Mouse (Mus musculus): ENCODE data around the gene Tpcn1.

Gene Tpcn1

DNA sequence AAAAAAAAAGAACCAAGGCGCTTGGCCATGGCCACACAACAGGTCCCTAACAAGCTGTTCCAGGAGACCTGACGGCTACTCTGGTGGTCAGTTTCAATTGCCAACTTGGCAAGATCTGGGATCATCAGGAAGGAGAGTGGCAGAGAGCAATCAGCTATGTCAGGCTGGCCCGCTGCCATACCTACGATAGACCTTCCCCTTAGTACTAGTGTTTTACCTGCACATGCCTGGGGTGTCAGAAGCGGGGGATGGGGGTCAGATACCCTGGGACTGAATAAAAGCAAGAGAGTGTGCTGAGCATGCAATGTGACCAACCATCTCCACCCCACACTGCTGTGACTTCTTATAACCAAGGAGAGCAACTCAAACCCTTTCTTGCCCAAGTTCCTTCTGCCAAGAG lies 22.4 kb upstream of the Tpcn1 start:
- DNase-seq (ENCODE audit: low read depth, low spot score), result no peak

DNA sequence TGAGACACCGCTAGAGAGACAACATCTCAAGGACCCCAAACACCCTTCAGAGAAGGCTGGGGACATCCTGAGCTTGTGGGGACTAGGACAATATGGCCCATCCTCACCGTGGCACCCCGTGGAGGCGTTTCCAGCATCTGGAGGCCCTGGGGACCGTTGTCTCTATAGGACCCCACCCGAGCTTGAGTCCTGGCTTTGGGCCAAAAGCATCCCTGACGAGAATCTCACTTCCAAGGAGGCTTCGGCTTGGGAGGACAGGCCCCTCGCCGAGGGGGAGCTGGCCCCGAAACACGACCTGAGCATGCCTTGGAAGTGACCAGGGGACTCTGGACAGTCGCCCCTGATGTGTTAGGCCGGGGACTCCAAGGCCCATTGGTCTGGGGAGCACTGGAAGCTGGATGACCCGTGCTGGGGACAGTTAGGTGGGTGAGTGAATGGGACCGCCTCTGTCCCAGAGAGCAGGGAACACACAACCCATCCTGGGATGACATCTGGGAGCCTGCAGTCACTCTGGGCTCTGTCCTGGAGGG lies 20.8 kb upstream of the Tpcn1 start:
- no peak for DNase-seq (ENCODE audit: low read depth, low spot score)

DNA sequence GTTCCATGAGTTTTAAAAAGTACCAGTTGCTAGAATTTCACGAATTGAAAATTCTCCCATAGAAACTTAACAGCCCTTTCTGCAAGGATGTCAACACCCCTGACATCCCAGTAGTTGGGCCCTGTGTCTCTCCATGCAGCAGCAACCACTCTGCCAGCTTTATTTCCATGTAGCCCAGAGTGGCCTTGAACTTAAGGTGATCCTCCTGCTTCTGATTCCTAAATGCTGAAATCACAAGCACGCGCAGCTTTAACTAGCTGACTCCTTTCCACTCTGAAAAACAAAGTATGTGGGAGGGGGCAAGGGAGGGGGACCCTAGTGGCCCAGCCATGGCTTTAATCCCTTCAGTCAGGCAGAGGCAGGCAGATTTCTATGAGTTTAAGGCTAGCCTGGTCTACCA lies 18.9 kb upstream of the Tpcn1 start:
- no peak for DNase-seq (ENCODE audit: low read depth, low spot score)

DNA sequence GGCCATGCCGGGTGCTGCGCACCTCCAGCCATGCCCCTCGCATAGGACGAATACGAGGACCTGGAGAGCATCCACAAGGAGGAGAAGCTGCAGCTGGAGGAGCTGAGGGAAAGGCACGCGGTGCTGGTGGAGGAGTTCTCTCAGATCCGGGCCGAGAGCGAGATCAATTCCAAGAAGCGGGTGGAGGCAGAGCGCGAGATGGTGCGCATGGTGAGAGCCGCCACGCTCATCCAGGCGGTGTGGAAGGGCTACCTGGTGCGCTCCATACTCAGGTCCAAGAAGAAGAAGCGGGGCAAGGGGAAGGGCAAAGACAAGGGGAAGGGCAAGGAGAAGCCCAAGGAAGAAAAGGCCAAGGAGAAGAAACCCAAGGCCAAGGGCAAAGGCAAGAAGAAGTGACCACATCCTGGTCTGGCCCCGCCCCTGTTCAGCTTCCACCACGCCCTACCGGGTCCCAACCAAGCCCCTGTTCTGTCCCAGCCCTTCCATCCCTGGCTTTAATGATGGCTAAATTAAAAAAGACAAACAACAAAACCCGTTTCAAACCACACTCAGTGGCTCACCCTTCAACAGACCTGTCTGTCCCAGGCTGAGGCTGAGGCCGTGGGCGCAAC lies 18.2 kb upstream of the Tpcn1 start:
- no peak for DNase-seq (ENCODE audit: low read depth, low spot score)

DNA sequence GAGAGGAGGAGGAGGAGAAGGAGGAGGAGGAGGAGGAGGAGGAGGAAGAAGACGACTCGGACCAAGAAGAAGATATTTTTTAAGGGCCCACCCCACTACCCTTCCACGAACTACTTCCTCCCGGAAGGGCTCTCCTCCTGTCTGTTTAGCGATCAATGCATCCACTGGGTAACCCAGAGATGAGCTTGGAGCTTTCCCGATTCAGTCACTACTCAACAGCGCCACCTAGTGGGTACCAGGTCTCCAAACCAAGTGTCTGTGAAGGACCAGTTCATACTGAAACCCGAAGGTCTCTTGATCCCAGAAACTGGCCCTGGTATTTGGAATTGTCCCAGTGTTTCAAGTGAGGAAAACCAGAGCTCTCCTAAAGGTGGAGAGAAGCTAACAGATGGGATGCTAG lies 17.2 kb upstream of the Tpcn1 start:
- DNase-seq (ENCODE audit: low read depth, low spot score), result peak; percentile 96

DNA sequence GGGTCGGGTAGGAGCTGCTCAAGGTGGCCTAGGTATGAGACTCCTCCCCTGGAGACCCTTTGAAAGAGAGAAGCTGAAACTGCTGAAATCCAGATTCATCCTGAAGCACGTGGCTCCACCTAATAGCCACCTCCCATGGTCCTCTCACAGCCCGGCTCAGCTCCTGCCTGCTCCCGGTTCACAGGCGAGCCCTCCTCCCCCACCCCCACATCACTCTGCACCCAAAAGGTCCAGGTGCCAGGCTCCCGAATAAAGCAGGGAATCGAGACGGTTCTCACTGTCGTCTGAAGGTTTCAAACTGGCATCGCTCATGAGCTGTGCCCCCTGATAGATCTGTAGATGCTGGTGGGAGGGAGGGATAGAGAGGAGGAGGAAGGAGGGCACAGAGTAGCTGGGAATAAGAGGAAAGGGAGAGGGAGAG lies 16.8 kb upstream of the Tpcn1 start:
- no peak for DNase-seq (ENCODE audit: low read depth, low spot score)

DNA sequence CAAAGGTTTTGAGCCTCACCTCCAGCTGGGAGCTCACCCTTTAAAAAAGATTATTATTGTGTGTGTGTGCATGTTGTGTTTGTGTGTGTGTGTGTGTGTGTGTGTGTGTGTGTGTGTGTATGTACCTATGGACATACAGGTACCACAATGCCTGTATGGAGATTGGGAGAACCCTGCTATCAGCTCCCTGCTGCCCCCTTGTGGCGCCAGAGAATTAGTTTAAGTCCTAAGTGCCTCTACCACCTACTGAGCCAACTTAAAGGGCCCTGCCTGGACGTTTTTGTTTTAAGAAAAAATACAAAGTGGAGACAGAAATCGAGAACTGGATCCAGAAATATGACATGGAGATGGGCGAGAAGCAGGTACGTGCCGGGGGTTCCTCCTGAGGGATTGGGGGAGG lies 16.4 kb upstream of the Tpcn1 start:
- peak; percentile 88 for DNase-seq (ENCODE audit: low read depth, low spot score)

DNA sequence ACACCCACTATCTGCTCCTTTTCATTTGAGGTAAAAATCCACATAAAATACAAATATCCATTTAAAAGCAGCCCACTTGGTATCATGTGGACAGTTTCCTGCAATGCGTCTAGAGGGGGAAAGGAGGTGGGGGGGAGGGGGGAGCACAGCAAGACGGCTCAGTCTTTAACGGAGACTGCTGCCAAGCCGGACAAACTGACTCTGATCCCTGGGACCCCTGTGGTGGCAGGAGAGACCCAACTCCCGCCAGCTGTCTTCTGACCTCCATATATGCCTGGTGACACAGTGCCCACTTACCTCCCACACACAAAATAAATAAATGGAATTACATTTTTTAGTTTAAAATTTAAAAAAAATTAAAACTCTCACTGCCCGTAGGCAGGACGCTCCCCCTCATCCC lies 15.0 kb upstream of the Tpcn1 start:
- DNase-seq (ENCODE audit: low read depth, low spot score), result no peak

DNA sequence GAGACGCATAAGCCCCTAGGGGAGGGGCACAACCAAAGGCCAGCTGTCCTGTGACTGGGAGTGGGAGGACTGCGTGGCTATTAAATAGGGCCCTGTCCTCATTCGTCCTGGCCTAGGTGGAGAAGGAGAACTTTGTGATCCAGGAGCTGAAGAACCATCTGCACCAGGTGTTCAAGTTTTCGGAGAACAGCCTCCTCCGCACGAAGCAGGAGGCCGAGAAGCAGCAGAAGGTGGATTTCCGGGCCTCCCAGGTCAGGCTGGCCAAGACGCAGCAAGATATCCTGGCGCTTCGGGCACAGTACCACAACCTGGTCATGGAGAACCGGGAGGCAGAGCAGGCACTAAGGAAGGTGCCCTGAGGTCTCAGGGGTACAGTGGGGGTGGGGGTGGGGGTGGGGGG lies 13.7 kb upstream of the Tpcn1 start:
- no peak for DNase-seq (ENCODE audit: low read depth, low spot score)

DNA sequence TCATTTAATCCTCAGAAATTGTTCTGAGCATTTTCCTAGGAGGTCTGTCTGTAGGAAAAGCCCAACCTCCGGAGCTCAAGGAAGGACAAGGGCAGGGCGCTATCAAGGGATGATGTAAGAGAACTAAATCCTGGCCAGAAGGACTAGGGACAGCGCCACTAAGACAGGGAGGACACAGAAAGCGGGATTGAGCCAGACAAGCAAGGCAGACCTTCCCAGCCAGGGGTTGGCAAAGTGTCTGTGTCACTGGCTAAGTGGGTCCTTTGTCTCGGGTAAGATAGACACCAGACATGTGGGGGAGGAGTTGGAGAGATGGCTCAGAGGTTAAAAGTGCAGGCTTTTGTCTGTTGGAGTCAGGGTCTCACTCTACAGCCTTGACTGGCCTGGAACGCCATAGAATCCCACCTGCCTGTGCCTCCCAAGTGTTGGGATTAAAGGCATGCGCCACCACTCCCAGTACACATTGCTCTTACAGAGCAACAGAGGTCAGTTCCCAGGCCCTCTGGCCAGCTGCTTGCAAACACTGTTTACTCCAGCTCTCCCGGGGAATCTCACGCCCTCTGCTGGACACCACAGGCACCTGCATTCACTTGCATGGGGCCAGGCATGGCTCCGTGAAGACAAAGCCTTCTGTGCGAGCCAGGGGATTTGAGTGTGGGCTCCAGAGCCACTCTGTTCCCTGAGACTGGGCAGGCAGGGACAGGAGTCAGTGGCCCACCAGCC lies 12.6 kb upstream of the Tpcn1 start:
- peak; percentile 72 for DNase-seq (ENCODE audit: low read depth, low spot score)

DNA sequence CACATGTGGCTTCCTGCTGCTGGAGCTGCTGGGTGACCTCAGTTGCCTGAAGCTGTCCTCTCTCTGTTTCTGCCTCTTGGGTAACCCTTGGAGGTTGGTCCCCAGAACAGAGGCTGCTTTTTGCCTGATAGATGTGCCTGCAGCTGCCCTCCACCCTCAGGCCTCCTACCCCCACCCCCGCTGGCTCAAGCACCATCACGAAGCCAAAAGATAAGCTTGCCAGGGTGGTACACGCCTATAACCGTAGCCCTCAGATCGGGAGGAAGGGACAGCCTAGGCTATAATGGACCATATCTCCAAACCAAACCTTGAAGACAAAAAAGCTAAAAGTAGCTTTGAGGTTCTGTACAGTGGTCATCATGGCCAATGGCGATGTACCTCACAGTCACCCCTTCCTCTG lies 11.2 kb upstream of the Tpcn1 start:
- no peak for DNase-seq (ENCODE audit: low read depth, low spot score)

DNA sequence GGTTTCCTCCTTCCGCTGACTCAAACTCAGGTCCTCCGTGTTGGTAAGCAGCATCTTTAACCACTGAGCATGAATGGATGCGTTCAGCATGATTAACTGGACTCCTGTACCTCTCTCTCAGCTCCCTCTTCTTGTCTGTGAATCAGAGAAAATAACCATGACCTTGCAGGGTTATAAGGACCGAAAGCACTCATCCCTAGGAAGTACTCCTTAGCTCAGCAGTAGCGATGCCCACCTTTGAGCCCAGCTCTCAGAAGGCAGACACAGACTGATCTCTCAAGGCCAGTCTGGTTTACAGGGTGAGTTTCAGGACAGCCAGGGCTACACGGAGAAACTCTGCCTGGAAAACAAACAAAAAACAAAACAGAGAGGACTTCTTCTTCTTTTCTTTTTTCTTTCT lies 6.0 kb upstream of the Tpcn1 start:
- DNase-seq (ENCODE audit: low read depth, low spot score), result no peak

DNA sequence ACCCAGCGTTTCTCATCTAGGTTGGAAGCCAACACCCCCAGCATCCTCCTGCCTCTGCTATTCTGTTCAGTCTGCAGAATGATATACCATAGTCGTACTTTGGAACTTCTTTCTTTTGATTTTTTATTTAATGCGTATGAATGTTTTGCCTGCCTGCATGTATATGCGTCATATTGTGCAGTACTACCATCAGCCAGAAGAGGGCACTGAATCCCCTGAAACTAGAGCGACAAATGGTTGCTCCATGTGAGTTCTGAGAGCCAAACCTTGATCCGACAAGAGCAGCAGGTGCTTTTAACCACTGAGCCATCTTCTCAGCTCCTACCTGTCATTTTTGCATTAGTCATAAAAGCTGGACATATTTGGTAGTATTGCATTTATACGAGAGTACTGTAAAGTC lies 3.7 kb upstream of the Tpcn1 start:
- DNase-seq (ENCODE audit: low read depth, low spot score), result no peak

DNA sequence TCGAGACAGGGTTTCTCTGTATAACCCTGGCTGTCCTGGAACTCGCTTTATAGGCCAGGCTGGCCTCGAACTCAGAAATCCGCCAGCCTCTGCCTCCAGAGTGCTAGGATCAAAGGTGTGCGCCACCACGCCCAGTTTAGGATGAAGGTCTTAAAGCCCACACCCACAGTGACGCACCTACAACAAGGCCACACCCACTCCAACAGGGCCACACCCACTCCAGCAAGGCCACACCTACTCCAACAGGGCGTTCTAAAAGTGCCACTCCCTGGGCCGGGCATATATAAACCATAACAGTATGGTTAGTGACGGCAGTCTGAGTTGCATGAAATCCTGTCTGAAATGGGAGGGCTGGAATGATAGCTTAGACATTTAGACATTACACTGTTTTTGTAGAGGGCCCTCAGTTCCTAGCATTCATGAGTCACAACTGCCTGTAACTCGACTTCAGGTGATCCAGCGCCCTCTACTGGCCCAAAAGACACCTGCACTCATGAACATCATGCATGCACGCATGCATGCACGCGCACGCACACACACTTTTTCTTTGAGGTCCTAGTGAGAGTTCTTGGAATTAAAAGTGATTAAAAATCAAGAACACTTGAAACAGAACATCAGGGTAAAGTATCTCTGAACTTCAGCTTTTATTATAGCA lies 2.0 kb upstream of the Tpcn1 start:
- no peak for DNase-seq (ENCODE audit: low read depth, low spot score)

DNA sequence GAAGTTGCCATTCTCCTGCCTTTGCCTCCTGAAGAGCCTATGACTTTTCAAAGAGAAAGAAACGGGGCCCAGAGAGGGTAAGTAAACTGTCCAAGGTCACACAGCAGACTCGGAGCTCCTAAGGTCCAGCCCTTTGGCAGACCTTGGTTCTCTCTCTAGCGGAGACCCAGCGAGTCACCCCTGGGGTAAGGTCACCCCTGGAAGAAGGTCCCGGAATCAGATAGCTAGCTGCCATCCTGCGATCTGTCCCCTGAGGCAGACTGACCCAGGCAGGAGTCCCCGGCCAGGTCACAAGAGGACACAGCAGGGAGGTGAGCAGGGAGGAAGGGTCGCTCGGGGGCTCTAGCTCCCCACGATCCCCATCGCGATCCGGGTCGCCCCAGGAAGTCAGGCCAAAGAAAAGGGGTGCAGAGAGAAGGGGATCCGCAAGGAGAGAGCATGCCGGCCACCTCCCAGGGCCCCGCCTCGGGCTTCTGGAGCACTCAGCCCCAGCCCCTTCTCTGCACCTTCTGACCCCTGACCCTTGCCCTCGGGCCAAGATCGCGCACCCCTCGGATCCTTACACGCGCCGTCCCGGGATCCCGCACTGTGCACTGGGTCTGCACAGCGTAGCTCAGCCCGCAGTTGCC lies 419 bp downstream of the Tpcn1 start:
- DNase-seq (ENCODE audit: low read depth, low spot score), result no peak

DNA sequence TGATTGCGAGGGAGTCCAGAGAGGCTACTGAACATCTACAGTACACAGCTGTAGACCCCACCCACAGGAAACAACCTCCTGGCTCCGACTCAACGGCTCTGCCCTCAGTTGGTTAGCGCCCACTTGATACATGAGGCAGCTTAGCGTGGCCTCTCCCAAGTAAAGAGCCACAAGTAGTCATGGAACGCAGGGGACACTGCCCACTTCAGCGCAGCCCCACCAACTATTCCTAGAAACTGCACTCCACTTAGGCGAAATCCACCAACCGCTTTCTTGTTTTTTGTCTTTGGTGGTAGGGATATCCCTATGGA lies 902 bp downstream of the Tpcn1 start:
- no peak for DNase-seq (ENCODE audit: low read depth, low spot score)

DNA sequence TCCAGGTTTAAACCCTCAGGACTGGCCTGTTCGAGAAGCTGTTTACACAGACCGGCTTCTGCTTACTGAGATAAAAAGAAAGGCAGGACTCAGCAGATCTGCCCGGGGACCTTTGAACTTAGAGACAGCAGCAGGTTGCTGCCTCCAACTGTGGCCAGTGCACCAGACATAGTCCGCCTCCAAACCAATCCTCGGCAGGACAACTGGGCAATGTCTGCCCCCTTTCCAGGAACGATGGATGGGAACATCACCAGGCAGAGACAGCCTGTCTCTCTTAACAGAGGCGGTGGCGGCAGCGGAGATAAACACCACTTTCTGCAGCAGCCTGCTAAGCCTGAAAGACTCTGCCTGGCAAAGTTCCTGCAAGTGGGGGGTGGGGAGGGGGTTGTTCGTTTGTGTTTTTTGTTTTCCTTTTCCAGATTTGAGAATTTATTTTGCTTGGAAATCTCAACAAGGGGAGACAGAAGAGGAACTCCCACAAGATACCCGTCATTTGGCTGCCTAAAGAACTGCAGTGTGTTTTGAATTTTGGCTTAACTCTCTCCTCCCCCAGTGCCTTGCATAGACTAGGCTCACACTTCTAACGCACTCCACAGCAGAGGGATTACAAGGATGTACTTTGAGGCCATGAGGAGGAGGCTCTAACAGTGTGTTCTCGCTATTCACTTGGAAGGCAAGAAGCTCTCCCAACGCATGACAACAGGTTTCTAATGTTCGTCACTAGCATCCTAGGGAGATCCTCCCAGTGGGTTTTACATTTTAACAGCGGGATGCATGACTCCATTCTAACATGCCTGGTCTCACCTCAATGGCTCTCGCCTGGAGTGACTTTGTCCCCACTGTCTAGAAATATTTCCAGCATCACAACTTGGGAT lies 1.5 kb downstream of the Tpcn1 start:
- DNase-seq (ENCODE audit: low read depth, low spot score), result no peak

DNA sequence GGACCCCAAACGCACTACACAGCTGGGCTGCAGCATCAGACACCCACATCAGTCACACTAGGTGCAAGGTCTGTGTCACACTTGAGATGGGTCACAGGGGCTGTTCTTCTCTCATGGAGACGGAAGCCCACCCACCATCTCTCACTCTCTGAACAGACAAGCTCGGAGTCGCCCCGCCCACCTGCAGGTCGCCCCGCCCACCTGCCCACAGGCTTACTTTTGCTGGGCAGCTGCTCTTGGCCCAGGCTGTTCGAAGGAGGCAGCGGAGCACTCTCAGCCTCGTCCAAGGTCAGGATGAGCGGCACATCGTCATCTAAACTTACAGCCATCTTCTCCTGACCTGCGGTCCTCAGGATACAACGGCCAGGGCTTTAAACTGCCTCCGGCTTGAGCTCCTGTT lies 3.5 kb downstream of the Tpcn1 start:
- DNase-seq (ENCODE audit: low read depth, low spot score), result no peak

DNA sequence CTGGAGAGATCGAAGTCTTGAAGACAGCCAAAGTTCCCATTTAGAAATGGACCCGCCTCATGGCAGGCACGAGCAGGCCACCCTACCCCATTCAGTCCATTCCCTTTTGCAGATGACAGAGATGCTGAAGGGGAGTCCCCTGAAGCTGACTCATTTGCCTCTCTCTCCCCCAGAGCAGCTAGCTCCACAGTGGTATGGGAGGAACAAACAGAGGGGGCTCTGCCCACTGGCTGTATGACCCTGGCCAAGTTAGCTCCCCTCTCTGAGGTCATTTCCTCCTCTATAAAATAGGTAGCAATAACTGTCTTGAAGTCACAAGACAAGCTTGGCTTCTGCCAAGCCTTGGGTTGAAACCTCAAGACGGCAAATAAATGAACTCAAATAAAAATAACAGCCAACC lies 5.0 kb downstream of the Tpcn1 start:
- DNase-seq (ENCODE audit: low read depth, low spot score), result no peak

DNA sequence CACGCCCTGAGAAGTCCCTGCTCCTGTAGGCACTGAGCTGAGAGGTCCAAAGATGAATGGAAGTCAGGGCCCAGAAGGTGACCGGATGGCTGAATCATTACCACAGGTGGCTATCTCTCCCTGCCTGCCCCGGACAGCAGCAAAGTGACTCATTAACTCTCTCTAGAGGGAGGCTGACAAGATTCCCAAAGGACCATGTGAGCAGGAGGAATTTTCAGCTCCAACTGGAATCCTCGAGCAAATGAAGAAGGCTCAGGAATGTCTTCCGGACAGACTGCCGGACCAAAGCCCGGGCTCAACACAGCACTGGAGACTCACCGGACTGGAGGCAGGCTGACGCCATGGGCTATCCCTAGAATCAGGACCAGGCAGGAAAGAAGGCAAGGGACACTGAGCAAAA lies 6.5 kb downstream of the Tpcn1 start:
- no peak for DNase-seq (ENCODE audit: low read depth, low spot score)

DNA sequence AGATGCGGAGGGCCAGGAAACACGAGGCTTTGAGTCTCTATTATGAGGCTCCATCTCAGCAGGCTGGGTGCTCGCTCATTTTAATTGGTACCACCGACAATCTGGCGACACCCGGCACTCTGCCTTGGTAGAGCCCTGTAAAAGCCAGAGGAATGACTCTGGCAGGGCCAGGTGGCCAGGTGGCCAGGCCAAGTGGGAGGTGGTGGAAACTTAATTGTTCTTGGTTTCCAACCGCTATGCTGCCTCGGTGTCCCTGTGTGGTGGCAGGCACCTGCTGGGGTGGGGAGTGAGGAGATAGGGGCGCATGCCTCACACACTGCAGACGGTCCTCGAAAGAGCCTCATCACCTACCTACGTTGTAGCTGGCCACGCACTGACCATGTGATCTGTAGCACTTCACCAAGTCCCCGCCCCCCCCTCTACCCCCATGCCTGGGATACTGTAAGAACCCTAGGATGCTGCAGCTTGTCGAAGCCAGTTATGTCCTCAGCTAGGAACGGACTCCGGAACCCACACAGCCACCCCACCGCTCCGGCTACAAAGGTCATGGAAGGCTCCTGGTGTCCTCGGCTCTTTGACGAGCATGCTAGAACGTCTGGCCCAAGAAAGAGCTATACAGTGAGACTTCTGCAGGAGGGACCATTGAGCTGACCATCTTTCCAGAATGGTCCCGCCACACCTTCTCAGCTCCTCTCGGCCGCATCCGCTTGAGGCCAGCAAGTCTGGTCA lies 8.4 kb downstream of the Tpcn1 start:
- DNase-seq (ENCODE audit: low read depth, low spot score), result no peak
